ENCODE assay signal across 9 mouse cellular contexts in the genomic region with DNA sequence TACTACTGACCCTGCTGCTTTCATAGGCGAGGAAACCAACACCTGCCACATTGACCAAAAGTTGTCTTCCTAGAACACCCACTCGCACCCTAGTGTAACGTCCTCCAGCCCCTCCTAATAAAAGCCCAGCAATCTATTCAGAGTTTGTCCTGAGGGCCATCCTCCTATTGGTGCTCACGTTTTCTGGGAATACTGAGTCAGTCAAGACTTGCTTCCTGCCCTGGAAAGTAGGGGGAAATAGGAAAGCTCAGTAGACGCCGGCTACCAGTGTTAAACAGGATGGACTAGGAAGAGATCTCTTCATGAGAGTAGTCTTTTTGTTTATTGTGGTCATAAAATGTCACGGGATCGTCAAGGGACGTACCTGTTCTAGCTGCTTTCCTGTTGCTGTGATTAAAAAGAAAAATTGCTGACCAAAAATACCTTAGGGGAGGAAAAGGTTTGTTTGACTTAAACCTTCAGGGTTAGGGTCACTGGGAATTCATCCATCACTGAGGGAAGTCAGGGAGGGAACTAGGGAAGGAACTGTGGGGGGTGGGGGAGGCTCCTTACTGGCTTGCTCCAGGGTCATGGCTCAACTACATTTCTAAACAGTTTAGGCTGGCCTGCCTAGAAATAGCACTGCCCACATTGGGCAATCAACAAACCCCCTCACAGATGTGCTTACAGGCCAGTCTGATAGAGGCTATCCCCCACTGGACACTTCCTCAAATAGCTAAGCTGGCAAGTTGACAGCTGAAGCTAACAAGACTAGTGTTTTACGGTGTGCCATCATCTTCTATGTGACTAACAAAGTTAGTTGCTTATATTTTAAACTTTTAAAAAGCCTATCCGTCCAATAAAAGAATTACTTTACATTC. TPM values are rescaled to one million over a fixed set of nuclear protein-coding genes. Genes with fewer than 3 reads are reported as not detected.
A peak's percentile ranks its signal among the peaks of the same experiment; 100 is the strongest.
DNase-seq lines count a peak whose midpoint lies in the region; ATAC-seq lines count a peak whose summit lies in the region.
"Had no signal": no experiment of that assay in that cellular context is flagged by ENCODE, and none has a peak within 500 bp of the region (broad histone marks: within the 10 kb centered on the region; RNA-seq: fewer than 3 reads in every experiment).

No protein-coding gene starts in this region.

- intact Hi-C loops in heart, postnatal 25 days (cut with DNase I): no loop called here

- peak overlapping the region; percentile 99 for H3K4me3 ChIP-seq in heart, embryonic 10.5 days
- peak overlapping the region; percentile 99 for H3K4me3 ChIP-seq in hindbrain, embryonic 10.5 days

- 42% methylated on average over 11 of the region's 11 CpGs for whole genome bisulfite sequencing in heart, embryonic 10.5 days
- 52% methylated on average over 11 of the region's 11 CpGs for WGBS in hindbrain, embryonic 10.5 days

- H3K9me3 ChIP-seq in heart, embryonic 10.5 days: no peaks in the 10 kb centered on the region
- no peaks in the 10 kb centered on the region for H3K9me3 ChIP-seq in hindbrain, embryonic 10.5 days

- peak overlapping the region; percentile 99 for H3K27ac ChIP-seq in heart, embryonic 10.5 days
- peak overlapping the region; percentile 100 for H3K27ac ChIP-seq in hindbrain, embryonic 10.5 days

- 0 out of 2 replicates have a peak, but pooled peaks cover 4% of the 10 kb centered on the region for H3K27me3 ChIP-seq in heart, embryonic 10.5 days (ENCODE audit: insufficient read depth, poor library complexity, severe bottlenecking)
- H3K27me3 ChIP-seq in hindbrain, embryonic 10.5 days (ENCODE audit: insufficient read depth, poor library complexity, severe bottlenecking): peaks cover 11% of the 10 kb centered on the region

- H3K4me1 ChIP-seq in heart, embryonic 10.5 days: peaks cover 59% of the 10 kb centered on the region
- H3K4me1 ChIP-seq in hindbrain, embryonic 10.5 days (replicated peaks): peaks cover 30% of the 10 kb centered on the region

- H3K36me3 ChIP-seq in heart, embryonic 10.5 days: peaks cover 12% of the 10 kb centered on the region
- peaks cover 8% of the 10 kb centered on the region for H3K36me3 ChIP-seq in hindbrain, embryonic 10.5 days

- peak; percentile 41 for ATAC-seq in megakaryocyte, adult 5-6 weeks (ENCODE audit: poor library complexity, severe bottlenecking)
- ATAC-seq in megakaryocyte-erythroid progenitor cell, adult 5-6 weeks (replicated peaks; ENCODE audit: low FRiP score, low TSS enrichment, poor library complexity, severe bottlenecking): no peak

- no peak for DNase-seq in heart, embryonic 10.5 days (ENCODE audit: low spot score)
- no peak for DNase-seq in heart, postnatal 25 days (ENCODE audit: low spot score)
- DNase-seq in brain, adult 2 months (ENCODE audit: low read depth, low spot score): peak; percentile 39
- no peak for DNase-seq in hindbrain, embryonic 10.5 days (ENCODE audit: low spot score)
- no peak for DNase-seq in B cell, adult 2 months
- no peak for DNase-seq in urinary bladder, postnatal 10 days (ENCODE audit: low spot score)

RNA-seq across cellular contexts. Expression of a gene that starts 0.9 kb away (rescaled TPM):
- polyA plus RNA-seq in heart, embryonic 10.5 days (2016; fragmentation: Nextera tagmentation; extraction: Ambion mirVana): 15.8 and 18.2 TPM in 2 replicates
- 1 to 10 TPM; 5.8 to 8.4 TPM for total RNA-seq in heart, postnatal 25 days (2021)
- polyA plus RNA-seq in hindbrain, embryonic 10.5 days (2016; fragmentation: Nextera tagmentation; extraction: Ambion mirVana): 18.1 and 18.8 TPM in 2 replicates
- 21.2 and 21.5 TPM in 2 replicates for total RNA-seq in megakaryocyte, adult 5-6 weeks (2015)
- total RNA-seq in megakaryocyte, adult 5-6 weeks (2017): 39.0 and 40.7 TPM in 2 replicates
- total RNA-seq in megakaryocyte-erythroid progenitor cell, adult 5-6 weeks (2014; fragmentation: Nextera tagmentation): 12.1 and 25.9 TPM in 2 replicates
- 26.8 and 33.9 TPM in 2 replicates for total RNA-seq in megakaryocyte-erythroid progenitor cell, adult 5-6 weeks (2017)

RNA-seq across cellular contexts. Expression of a gene that starts 26.3 kb away (rescaled TPM):
- polyA plus RNA-seq in heart, embryonic 10.5 days (2016; fragmentation: Nextera tagmentation; extraction: Ambion mirVana): 47.5 and 77.0 TPM in 2 replicates
- total RNA-seq in heart, postnatal 25 days (2021): 100 to 1,000 TPM; 215 to 229 TPM
- polyA plus RNA-seq in hindbrain, embryonic 10.5 days (2016; fragmentation: Nextera tagmentation; extraction: Ambion mirVana): 0.51 and 0.56 TPM in 2 replicates
- total RNA-seq in megakaryocyte, adult 5-6 weeks (2015): not detected in 2 replicates
- not detected in 2 replicates for total RNA-seq in megakaryocyte, adult 5-6 weeks (2017)
- total RNA-seq in megakaryocyte-erythroid progenitor cell, adult 5-6 weeks (2014; fragmentation: Nextera tagmentation): not detected in 2 replicates
- total RNA-seq in megakaryocyte-erythroid progenitor cell, adult 5-6 weeks (2017): not detected in 2 replicates

RNA-seq across cellular contexts. Expression of a gene that starts 34.7 kb away (rescaled TPM):
- 6.3 and 8.8 TPM in 2 replicates for polyA plus RNA-seq in heart, embryonic 10.5 days (2016; fragmentation: Nextera tagmentation; extraction: Ambion mirVana)
- 1 to 10 TPM; 6.0 to 7.6 TPM for total RNA-seq in heart, postnatal 25 days (2021)
- polyA plus RNA-seq in hindbrain, embryonic 10.5 days (2016; fragmentation: Nextera tagmentation; extraction: Ambion mirVana): 6.2 and 6.8 TPM in 2 replicates
- total RNA-seq in megakaryocyte, adult 5-6 weeks (2015): not detected in 2 replicates
- not detected in 2 replicates for total RNA-seq in megakaryocyte, adult 5-6 weeks (2017)
- total RNA-seq in megakaryocyte-erythroid progenitor cell, adult 5-6 weeks (2014; fragmentation: Nextera tagmentation): not detected in 2 replicates
- 0.52 TPM in 1 of 2 replicates, not detected in the other for total RNA-seq in megakaryocyte-erythroid progenitor cell, adult 5-6 weeks (2017)

RNA-seq across cellular contexts. Expression of a gene that starts 41.9 kb away (rescaled TPM):
- not detected in 2 replicates for polyA plus RNA-seq in heart, embryonic 10.5 days (2016; fragmentation: Nextera tagmentation; extraction: Ambion mirVana)
- not detected for total RNA-seq in heart, postnatal 25 days (2021)
- polyA plus RNA-seq in hindbrain, embryonic 10.5 days (2016; fragmentation: Nextera tagmentation; extraction: Ambion mirVana): not detected in 2 replicates
- not detected in 2 replicates for total RNA-seq in megakaryocyte, adult 5-6 weeks (2015)
- not detected in 2 replicates for total RNA-seq in megakaryocyte, adult 5-6 weeks (2017)
- not detected in 2 replicates for total RNA-seq in megakaryocyte-erythroid progenitor cell, adult 5-6 weeks (2014; fragmentation: Nextera tagmentation)
- not detected in 2 replicates for total RNA-seq in megakaryocyte-erythroid progenitor cell, adult 5-6 weeks (2017)
- total RNA-seq: left cerebral cortex, postnatal 14 days had no signal

RNA-seq across cellular contexts. Expression of a gene that starts 43.2 kb away (rescaled TPM):
- polyA plus RNA-seq in heart, embryonic 10.5 days (2016; fragmentation: Nextera tagmentation; extraction: Ambion mirVana): 13.3 and 15.3 TPM in 2 replicates
- total RNA-seq in heart, postnatal 25 days (2021): 1 to 10 TPM; 3.1 to 3.2 TPM
- 20.6 and 21.6 TPM in 2 replicates for polyA plus RNA-seq in hindbrain, embryonic 10.5 days (2016; fragmentation: Nextera tagmentation; extraction: Ambion mirVana)
- total RNA-seq in megakaryocyte, adult 5-6 weeks (2015): 3.5 and 4.6 TPM in 2 replicates
- total RNA-seq in megakaryocyte, adult 5-6 weeks (2017): 3.8 and 5.9 TPM in 2 replicates
- 18.2 and 20.3 TPM in 2 replicates for total RNA-seq in megakaryocyte-erythroid progenitor cell, adult 5-6 weeks (2014; fragmentation: Nextera tagmentation)
- total RNA-seq in megakaryocyte-erythroid progenitor cell, adult 5-6 weeks (2017): 14.9 and 15.2 TPM in 2 replicates

Comparison
In these comparisons a context has a peak if more than half of its experiments do, and no peak if none do; other contexts are left out.
1. RNA of a gene that starts 26.3 kb away (total RNA-seq): 215 to 229 TPM in heart, postnatal 25 days; not detected in megakaryocyte, adult 5-6 weeks and not detected in megakaryocyte-erythroid progenitor cell, adult 5-6 weeks; every median in the first group is over 100 times any median in the second.
2. RNA of a gene that starts 34.7 kb away (total RNA-seq): 6.0 to 7.6 TPM in heart, postnatal 25 days; 0.52 TPM in megakaryocyte-erythroid progenitor cell, adult 5-6 weeks and not detected in megakaryocyte, adult 5-6 weeks; every median in the first group is over 4 times any median in the second.